Mouse (Mus musculus) cerebellum, postnatal 10 days (tissue): ENCODE measurements around the gene Col27a1.

ENCODE experiments used
- DNase-seq, 2 experiments: peaks; one replicate each; pipeline ENCODE4 v3.0.0; 2021; ENCODE audit warnings: mixed read lengths in 2 of 2

Col27a1 gene

GRCm38 (mm10) chr4:63226164-63226882 is 12.5 kb downstream of the Col27a1 start:
- DNase-seq, result peak; percentile 70 to 84

GRCm38 (mm10) chr4:63226883-63227235 is 13.1 kb downstream of the Col27a1 start:
- no peak for DNase-seq

- peak in 1 of 2 experiments; percentile 65 for DNase-seq
These were observed 15.1 kb downstream of the Col27a1 start for GRCm38 (mm10) chr4:63228943-63229342.

- DNase-seq, result peak; percentile 70 to 80
These were observed 16.3 kb downstream of the Col27a1 start for GRCm38 (mm10) chr4:63229991-63230581.

- peak; percentile 77 to 86 for DNase-seq
These were observed 17.3 kb downstream of the Col27a1 start for GRCm38 (mm10) chr4:63231121-63231520.

GRCm38 (mm10) chr4:63232542-63233020 is 18.8 kb downstream of the Col27a1 start:
- DNase-seq, result no peak

DNA sequence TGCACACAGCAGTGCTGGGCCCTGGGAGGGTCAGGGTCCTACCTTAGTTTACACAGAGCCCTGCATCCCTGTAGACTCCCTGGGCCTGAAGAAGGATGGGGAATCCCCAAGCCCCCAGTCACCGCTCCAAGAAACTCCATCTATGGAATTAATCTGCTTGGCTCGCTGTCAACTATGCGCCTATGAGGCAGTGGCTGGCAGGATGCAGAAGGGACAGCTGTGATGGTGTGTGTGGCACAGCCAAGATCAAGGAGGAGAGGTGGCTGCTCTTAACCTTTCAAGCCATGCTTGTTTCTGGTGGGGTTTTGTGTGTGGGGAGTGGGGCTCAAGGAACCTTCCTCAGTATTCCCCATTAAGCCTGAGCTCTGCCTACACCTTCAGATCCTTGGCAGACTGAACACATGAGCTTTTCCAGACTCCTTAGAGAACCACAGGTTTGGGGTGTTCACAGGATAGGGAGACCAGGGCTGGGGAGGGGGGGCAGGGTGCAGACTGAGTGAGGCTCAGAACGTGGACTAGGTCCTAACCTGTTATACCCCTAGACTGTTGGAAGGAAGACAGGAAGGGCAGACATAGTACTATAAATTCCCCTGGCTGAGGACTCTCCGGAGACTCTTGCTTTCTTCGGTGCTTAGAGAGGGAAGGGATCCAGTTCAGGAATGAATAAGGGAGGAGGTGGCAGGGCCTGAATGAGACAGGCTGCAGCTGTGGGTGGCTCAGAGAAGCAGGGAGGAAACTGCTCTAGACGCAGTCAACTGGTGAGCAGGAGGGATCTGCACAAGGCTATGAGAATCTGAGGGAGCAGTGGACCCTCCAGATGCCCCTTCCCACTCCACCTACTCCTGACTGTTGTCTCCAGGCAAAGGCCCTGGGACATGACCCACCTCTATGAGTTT is 20.0 kb downstream of the Col27a1 start:
- peak; percentile 66 to 67 for DNase-seq

- no peak for DNase-seq
These were observed 21.0 kb downstream of the Col27a1 start for GRCm38 (mm10) chr4:63234852-63235251.

DNA sequence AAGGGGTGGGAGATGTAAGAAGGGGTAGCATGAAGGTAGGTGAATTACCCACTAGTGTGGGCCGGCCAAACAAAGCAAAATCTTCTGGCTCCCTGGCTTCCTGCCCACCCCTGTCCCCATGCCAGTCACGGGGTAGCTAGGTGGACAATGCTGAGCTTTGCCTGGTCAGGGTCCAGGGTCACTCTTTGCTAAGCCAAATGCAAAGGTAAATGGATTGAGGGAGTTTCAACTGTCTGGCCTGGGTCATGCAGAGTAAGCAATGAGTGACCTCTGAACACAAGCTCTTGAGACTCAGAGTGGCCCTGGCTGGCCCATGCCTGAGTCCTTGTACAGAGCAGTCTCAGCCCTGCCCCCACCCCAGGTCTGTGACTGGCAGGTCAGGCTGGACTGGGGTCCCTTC is 22.4 kb downstream of the Col27a1 start:
- peak; percentile 79 to 84 for DNase-seq

DNA sequence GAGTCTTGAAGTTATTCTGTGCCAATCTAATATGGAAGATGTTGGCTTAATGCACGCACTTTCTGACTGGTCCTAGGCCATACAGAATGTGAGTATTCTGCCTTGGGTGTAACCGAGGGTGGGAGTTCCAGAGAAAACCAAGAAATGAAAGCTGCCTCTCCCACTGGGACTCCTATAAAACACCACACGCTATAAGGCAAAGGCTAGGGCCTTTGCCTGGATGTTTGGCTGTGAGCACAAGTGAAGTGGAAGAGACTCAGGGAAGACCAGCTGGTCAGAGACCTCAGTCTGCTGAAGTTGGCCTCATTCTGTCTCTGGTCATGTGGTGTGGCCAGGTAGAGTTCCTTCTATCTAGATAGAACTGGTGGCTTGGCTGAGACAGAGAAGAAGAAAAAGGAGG is 23.4 kb downstream of the Col27a1 start:
- peak; percentile 50 to 60 for DNase-seq

DNA sequence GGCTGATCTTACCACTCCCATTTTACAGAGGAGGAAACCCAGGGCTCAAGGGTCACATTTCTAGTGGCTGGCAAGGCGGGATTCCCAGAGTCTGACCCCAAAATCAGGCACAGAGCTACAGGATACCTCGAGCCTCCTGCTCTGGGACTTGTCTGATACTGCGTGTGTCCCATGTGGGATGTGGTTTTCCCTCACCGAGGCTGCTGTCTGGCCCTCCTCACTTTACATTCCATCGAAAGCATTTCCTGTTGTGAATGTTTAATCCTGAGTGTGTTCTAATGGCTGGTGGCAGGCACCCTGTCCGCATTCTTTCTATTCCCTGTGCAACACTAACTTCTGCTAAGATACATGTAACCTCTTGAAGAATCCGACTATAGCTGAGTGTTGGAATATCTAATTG is 24.3 kb downstream of the Col27a1 start:
- DNase-seq, result no peak

GRCm38 (mm10) chr4:63238722-63239121 is 24.9 kb downstream of the Col27a1 start:
- no peak for DNase-seq

DNA sequence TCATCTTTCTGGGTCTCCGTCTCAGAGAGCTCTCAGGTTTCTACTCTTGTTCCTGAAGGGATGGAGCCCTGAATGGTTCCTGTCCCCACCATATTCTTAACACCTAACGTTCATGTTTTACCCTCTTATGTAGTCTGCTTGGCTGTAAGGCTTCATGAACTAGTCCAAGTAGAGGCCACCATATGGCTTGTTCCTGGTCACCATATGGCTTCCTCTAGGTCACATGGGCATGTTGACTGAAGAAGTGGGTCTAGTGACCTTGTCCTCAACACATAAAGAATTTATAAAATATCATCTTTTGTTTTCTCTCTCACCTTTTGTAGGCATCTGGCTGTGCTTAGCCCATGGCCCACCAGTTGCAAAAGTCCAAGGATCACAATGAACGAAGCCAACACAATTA is 27.2 kb downstream of the Col27a1 start:
- no peak for DNase-seq

GRCm38 (mm10) chr4:63247991-63248390 is 34.2 kb downstream of the Col27a1 start:
- DNase-seq, result no peak

GRCm38 (mm10) chr4:63248951-63249350 is 35.1 kb downstream of the Col27a1 start:
- DNase-seq, result no peak

DNA sequence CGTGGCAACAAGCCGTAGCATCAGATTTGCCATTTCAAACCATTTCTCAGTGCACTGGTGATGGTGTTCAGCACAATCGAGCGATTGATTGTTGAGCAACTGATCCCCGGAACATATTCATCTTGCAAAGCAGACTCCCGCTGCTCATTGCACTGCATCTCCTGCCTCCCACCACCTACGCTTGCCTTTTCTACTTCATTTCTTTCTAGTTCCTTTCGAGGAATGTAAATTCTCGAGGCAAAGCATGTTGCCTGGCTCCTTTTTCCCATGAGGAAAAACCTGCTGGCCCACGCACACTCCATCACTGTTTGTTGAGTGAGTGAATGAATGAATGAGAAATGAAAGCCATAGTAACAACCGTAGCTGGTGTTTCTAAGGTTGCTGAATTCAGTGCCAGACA is 38.0 kb downstream of the Col27a1 start:
- DNase-seq, result no peak

DNA sequence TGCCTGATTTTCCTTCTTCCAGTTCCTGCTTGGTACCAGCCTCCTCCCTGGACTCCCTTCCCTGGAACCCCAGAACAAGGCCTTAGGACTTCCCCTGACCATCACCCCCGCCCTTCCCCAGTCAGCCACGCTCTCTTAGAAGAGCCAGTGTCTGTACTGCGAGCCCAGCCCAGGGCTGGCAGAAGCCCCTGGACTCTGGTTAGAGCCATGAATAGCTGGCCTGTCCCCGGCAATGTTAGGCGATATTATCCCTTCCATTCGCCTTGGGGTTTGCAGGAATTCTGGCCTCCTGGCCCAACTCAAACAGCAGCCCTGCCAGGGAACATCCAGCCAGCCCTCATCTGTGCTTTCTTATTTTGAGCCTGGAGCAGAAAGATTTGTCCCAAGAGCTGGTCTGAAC is 39.9 kb downstream of the Col27a1 start:
- peak in 1 of 2 experiments; percentile 56 for DNase-seq

DNA sequence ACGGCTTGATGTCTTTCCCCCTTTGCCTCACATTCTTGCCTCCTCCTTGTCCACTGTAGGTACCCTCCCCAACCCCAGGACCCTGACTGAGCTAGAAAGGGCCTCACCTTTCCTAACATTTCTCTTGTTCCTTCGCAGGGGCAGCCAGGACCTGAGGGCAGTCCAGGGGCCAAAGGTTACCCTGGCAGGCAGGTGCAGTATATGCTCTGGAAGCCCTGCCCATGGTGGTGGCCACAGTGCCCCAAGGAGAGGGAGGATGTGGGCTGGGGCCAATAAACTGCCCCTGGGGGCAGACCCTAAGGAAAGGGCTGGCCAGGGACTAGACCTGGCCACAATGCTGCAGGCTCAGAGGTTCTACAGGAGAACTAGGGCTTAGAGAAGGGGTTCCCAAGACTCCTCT is 40.3 kb downstream of the Col27a1 start:
- DNase-seq, result no peak

- peak in 1 of 2 experiments; percentile 44 for DNase-seq
These were observed 42.6 kb downstream of the Col27a1 start for GRCm38 (mm10) chr4:63256371-63256770.

DNA sequence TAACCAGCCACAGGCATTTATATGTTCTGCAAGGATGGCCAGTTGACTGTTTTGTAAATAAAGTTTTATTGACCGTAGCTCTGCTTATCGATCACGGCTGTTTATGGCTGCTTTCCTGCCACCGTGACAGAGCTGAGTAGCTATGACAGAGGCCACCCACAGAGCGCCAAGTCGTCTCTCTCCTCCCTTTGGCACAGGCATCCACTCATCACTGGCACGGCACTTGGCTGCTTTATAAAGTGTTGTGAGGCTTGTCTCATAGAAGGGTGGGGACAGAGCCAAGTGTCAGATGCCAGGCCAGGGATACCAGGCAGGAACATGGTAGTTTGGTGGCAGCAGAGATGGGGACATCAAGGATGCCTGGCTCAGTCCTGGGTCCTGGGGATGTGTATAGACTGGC is 43.5 kb downstream of the Col27a1 start:
- peak; percentile 79 to 91 for DNase-seq

- peak in 1 of 2 experiments; percentile 60 for DNase-seq
These were observed 44.3 kb downstream of the Col27a1 start for GRCm38 (mm10) chr4:63258096-63258495.

GRCm38 (mm10) chr4:63259066-63259465 is 45.3 kb downstream of the Col27a1 start:
- DNase-seq, result peak; percentile 77 to 83

- no peak for DNase-seq
These were observed 46.7 kb downstream of the Col27a1 start for GRCm38 (mm10) chr4:63260506-63260905.
